Mouse (Mus musculus) CH12.LX (cell line): ENCODE measurements around the gene Tmem45a. TPM values are rescaled to one million over a fixed set of nuclear protein-coding genes. Genes with fewer than 3 reads are reported as not detected.

ENCODE experiments used
- DNase-seq: peaks from one replicate; pipeline ENCODE4 v3.0.0-alpha.2; 2013; ENCODE audit errors: extremely low read depth
- H3K27ac ChIP-seq: 2 replicates; pipeline ENCODE4 v1.5.1; 2012; ENCODE audit warnings: low read depth, mild to moderate bottlenecking, control low read depth, moderate library complexity; ENCODE audit not compliant: insufficient read depth
- H3K27me3 ChIP-seq: replicated peaks from 2 replicates; pipeline ENCODE3; 2012; ENCODE audit warnings: inconsistent platforms
- H3K36me3 ChIP-seq, 2 experiments: replicated peaks in 1 of 2; 2 replicates each; pipeline versions ENCODE3 to v1.6.1; 2012; ENCODE audit warnings: inconsistent platforms in 1 of 2, low read length in 1 of 2, mild to moderate bottlenecking in 1 of 2, mixed read lengths in 1 of 2, moderate library complexity in 1 of 2; ENCODE audit not compliant: control insufficient read depth in 1 of 2, insufficient read depth in 1 of 2
- H3K4me1 ChIP-seq, 2 experiments: 2 replicates each; pipeline ENCODE4 v1.6.1; 2012; ENCODE audit warnings: inconsistent platforms in 1 of 2, moderate library complexity in 1 of 2; ENCODE audit not compliant: insufficient read depth in 2 of 2, control insufficient read depth in 1 of 2
- H3K4me2 ChIP-seq: 2 replicates; pipeline ENCODE4 v1.6.1; 2012; ENCODE audit warnings: low read depth, mild to moderate bottlenecking, control low read depth; ENCODE audit not compliant: poor library complexity, insufficient read depth, severe bottlenecking
- H3K4me3 ChIP-seq, 3 experiments: fragments of 150-350 bp in 1 of 3; sonication (generic) in 1 of 3; replicated peaks in 1 of 3; 2 replicates each; pipeline versions ENCODE3 to v1.5.1; 2011 to 2012; ENCODE audit warnings: low read depth in 2 of 3, low read length in 2 of 3, mild to moderate bottlenecking in 2 of 3, moderate library complexity in 2 of 3, control low read depth in 1 of 3, improper control_type of control experiment in 1 of 3, inconsistent platforms in 1 of 3, mixed read lengths in 1 of 3; ENCODE audit not compliant: poor library complexity in 1 of 3
- H3K79me2 ChIP-seq: replicated peaks from 2 replicates; pipeline ENCODE4 v1.6.1; 2012; ENCODE audit warnings: mild to moderate bottlenecking, moderate library complexity; ENCODE audit not compliant: control insufficient read depth, poor library complexity, insufficient read depth, severe bottlenecking; ENCODE audit errors: extremely low read depth
- H3K9ac ChIP-seq: 2 replicates; pipeline ENCODE4 v1.6.1; 2012; ENCODE audit warnings: low read depth, mild to moderate bottlenecking, control low read depth, moderate library complexity; ENCODE audit not compliant: insufficient read depth
- H3K9me3 ChIP-seq: replicated peaks from 2 replicates; pipeline ENCODE3; 2012; ENCODE audit warnings: low read length, inconsistent platforms, mixed read lengths
- CHD2 ChIP-seq: IDR thresholded peaks from 2 replicates; pipeline ENCODE4 v1.6.1; 2011; ENCODE audit warnings: low read length, improper control_type of control experiment
- ELF1 ChIP-seq: IDR thresholded peaks from 2 replicates; pipeline ENCODE4 v1.6.1; 2014; ENCODE audit warnings: low read depth, mild to moderate bottlenecking, inconsistent platforms, low read length, improper control_type of control experiment
- EP300 ChIP-seq: IDR thresholded peaks from 2 replicates; pipeline ENCODE4 v1.6.1; 2011; ENCODE audit warnings: low read length, improper control_type of control experiment
- ETS1 ChIP-seq: conservative IDR thresholded peaks from 2 replicates; pipeline ENCODE4 v1.6.1; 2012; ENCODE audit warnings: low read depth, mild to moderate bottlenecking, inconsistent platforms, low read length, improper control_type of control experiment, moderate library complexity
- GABPA ChIP-seq: IDR thresholded peaks from 2 replicates; pipeline ENCODE4 v1.6.1; 2012; ENCODE audit warnings: low read depth, low read length, improper control_type of control experiment, inconsistent platforms; ENCODE audit not compliant: insufficient replicate concordance
- IRF4 ChIP-seq: IDR thresholded peaks from 2 replicates; pipeline ENCODE4 v1.6.1; 2014; ENCODE audit warnings: low read depth, mild to moderate bottlenecking, inconsistent platforms, low read length, improper control_type of control experiment
- JUND ChIP-seq: conservative IDR thresholded peaks from 2 replicates; pipeline ENCODE4 v1.6.1; 2011; ENCODE audit warnings: low read depth, low read length, improper control_type of control experiment
- KAT2A ChIP-seq: IDR thresholded peaks from 2 replicates; pipeline ENCODE4 v1.6.1; 2012; ENCODE audit warnings: low read length, improper control_type of control experiment, inconsistent platforms; ENCODE audit not compliant: insufficient replicate concordance
- MAX ChIP-seq: IDR thresholded peaks from 2 replicates; pipeline ENCODE4 v1.6.1; 2011; ENCODE audit warnings: low read length, improper control_type of control experiment
- MEF2A ChIP-seq: IDR thresholded peaks from 2 replicates; pipeline ENCODE4 v1.6.1; 2014; ENCODE audit warnings: low read depth, mild to moderate bottlenecking, inconsistent platforms, low read length, improper control_type of control experiment, borderline replicate concordance
- MXI1 ChIP-seq: IDR thresholded peaks from 2 replicates; pipeline ENCODE4 v1.6.1; 2011; ENCODE audit warnings: mild to moderate bottlenecking, low read depth, low read length, improper control_type of control experiment
- NELFE ChIP-seq: IDR thresholded peaks from 2 replicates; pipeline ENCODE4 v1.6.1; 2011; ENCODE audit warnings: low read depth, low read length, improper control_type of control experiment
- NRF1 ChIP-seq: IDR thresholded peaks from 2 replicates; pipeline ENCODE4 v1.6.1; 2014; ENCODE audit warnings: low read depth, mild to moderate bottlenecking, inconsistent platforms, low read length, improper control_type of control experiment, moderate library complexity
- POLR2A ChIP-seq: IDR thresholded peaks from 2 replicates; pipeline ENCODE4 v1.6.1; 2011; ENCODE audit warnings: low read depth, mild to moderate bottlenecking, improper control_type of control experiment, low read length
- RAD21 ChIP-seq: IDR thresholded peaks from 2 replicates; pipeline ENCODE4 v1.6.1; 2011; ENCODE audit warnings: low read depth, mild to moderate bottlenecking, low read length, improper control_type of control experiment, moderate library complexity
- SIN3A ChIP-seq: IDR thresholded peaks from 2 replicates; pipeline ENCODE4 v1.6.1; 2012; ENCODE audit warnings: low read length, improper control_type of control experiment, inconsistent platforms
- TBP ChIP-seq: conservative IDR thresholded peaks from 2 replicates; pipeline ENCODE4 v1.6.1; 2011; ENCODE audit warnings: low read depth, low read length, improper control_type of control experiment
- TCF12 ChIP-seq: IDR thresholded peaks from 2 replicates; pipeline ENCODE4 v1.6.1; 2014; ENCODE audit warnings: low read depth, mild to moderate bottlenecking, inconsistent platforms, low read length, improper control_type of control experiment
- UBTF ChIP-seq: IDR thresholded peaks from 2 replicates; pipeline ENCODE4 v1.6.1; 2012; ENCODE audit warnings: low read depth, mild to moderate bottlenecking, inconsistent platforms, low read length, improper control_type of control experiment, moderate library complexity
- USF1 ChIP-seq: IDR thresholded peaks from 2 replicates; pipeline ENCODE4 v1.6.1; 2014; ENCODE audit warnings: low read depth, mild to moderate bottlenecking, inconsistent platforms, low read length, improper control_type of control experiment
- ZC3H11A ChIP-seq: IDR thresholded peaks from 2 replicates; pipeline ENCODE4 v1.6.1; 2012; ENCODE audit warnings: low read depth, mild to moderate bottlenecking, inconsistent platforms, low read length, improper control_type of control experiment
- ZKSCAN1 ChIP-seq: IDR thresholded peaks from 2 replicates; pipeline ENCODE4 v1.6.1; 2012; ENCODE audit warnings: low read depth, inconsistent platforms, low read length, improper control_type of control experiment, borderline replicate concordance
- dilution Hi-C: fragments of 300-500 bp; cut with MboI; formaldehyde crosslinking; loops from 2 replicates; pipeline ENCODE4 v1.14.3; 2020; ENCODE audit warnings: low sequenced_read_pairs; ENCODE audit not compliant: extremely low pct_unique_long_range_greater_than_20kb, extremely low pct_ligation_motif_present
- in situ Hi-C: fragments of 300-500 bp; cut with MboI; formaldehyde crosslinking; loops from 3 replicates; pipeline ENCODE4 v1.14.3; 2019; ENCODE audit warnings: low sequenced_read_pairs, low pct_ligation_motif_present, low pct_unique_long_range_greater_than_20kb, mixed read lengths
- polyA plus RNA-seq: library from polyadenylated mRNA; unstranded; fragments of >175 nt; gene quantifications from 2 replicates; pipeline ENCODE4 v1.2.1, GENCODE M21; 2012; ENCODE audit warnings: low read depth; ENCODE audit not compliant: insufficient read length
- total RNA-seq, 2 experiments: library from RNA; depleted of rRNA; stranded (reverse); fragments of 300-350 nt in 1 of 2; fragments of >200 nt in 1 of 2; gene quantifications; 2 replicates each; pipeline ENCODE4 v1.2.3; 2012 to 2014

The Tmem45a gene
- total and polyA plus RNA-seq, 3 experiments = 26.9 to 105 (median 30.7) TPM

GRCm38 (mm10) chr16:56833312-56833711, 52.7 kb downstream of the Tmem45a start:
- no peaks in the 10 kb centered on the region for H3K36me3 ChIP-seq
- no peaks in the 10 kb centered on the region for H3K79me2 ChIP-seq
- in situ Hi-C loops (no loop called here), dilution Hi-C loops (no loop called here)
- peaks cover 6 to 22% of the 10 kb centered on the region in 2 experiments; a peak in 3 of 4 replicates for H3K4me1 ChIP-seq
- H3K9me3 ChIP-seq = no peaks in the 10 kb centered on the region
- no peak overlapping the region for H3K4me3 ChIP-seq
- no peak overlapping the region for H3K27ac ChIP-seq
- no peak overlapping the region for H3K9ac ChIP-seq
- H3K4me2 ChIP-seq = no peak overlapping the region
- no peak for DNase-seq
- no peak for TF ChIP-seq SIN3A
- no peak for TF ChIP-seq POLR2A
- no peak for TF ChIP-seq TCF12
- no peak for TF ChIP-seq TBP
- no peak for TF ChIP-seq ZC3H11A
- no peak for TF ChIP-seq ELF1
- no peak for TF ChIP-seq JUND
- no peak for TF ChIP-seq MXI1
- TF ChIP-seq RAD21 = no peak
- TF ChIP-seq EP300 = no peak
- no peak for TF ChIP-seq GABPA
- TF ChIP-seq NRF1 = no peak
- TF ChIP-seq IRF4 = no peak
- TF ChIP-seq KAT2A = no peak
- TF ChIP-seq NELFE = no peak
- H3K27me3 ChIP-seq = no peaks in the 10 kb centered on the region

GRCm38 (mm10) chr16:56831986-56832385, 54.0 kb downstream of the Tmem45a start:
- DNase-seq = no peak
- Histone ChIP-seq H3K4me1 (peaks cover 6 to 23% of the 10 kb centered on the region in 2 experiments; a peak in 3 of 4 replicates), H3K9ac (no peak overlapping the region), H3K4me2 (no peak overlapping the region), H3K27me3 (no peaks in the 10 kb centered on the region), H3K9me3 (no peaks in the 10 kb centered on the region), H3K79me2 (no peaks in the 10 kb centered on the region), H3K27ac (no peak overlapping the region), H3K36me3 (no peaks in the 10 kb centered on the region), H3K4me3 (no peak overlapping the region)
- in situ Hi-C loops (no loop called here), dilution Hi-C loops (no loop called here)
- no peak for TF ChIP-seq NELFE
- no peak for TF ChIP-seq ELF1
- TF ChIP-seq ZKSCAN1 = no peak
- TF ChIP-seq USF1 = no peak
- TF ChIP-seq MAX = no peak
- no peak for TF ChIP-seq SIN3A
- TF ChIP-seq ETS1 = no peak
- no peak for TF ChIP-seq MEF2A
- no peak for TF ChIP-seq CHD2
- TF ChIP-seq UBTF = no peak
- no peak for TF ChIP-seq JUND
- no peak for TF ChIP-seq TCF12
